Mouse (Mus musculus) ES-E14 (cell line): ENCODE results near the gene Cyp2w1.

Source experiments
- CHD2 ChIP-seq: IDR thresholded peaks from 2 replicates; pipeline ENCODE4 v1.6.1; 2014; ENCODE audit warnings: mild to moderate bottlenecking, low read depth, low read length, inconsistent platforms
- HCFC1 ChIP-seq: IDR thresholded peaks from 2 replicates; pipeline ENCODE4 v1.6.1; 2012; ENCODE audit warnings: low read length, inconsistent platforms, borderline replicate concordance; ENCODE audit not compliant: insufficient read depth
- MAFK ChIP-seq: IDR thresholded peaks from 2 replicates; pipeline ENCODE4 v1.6.1; 2014; ENCODE audit warnings: mild to moderate bottlenecking, low read depth, low read length, inconsistent platforms; ENCODE audit not compliant: insufficient read depth
- ZC3H11A ChIP-seq: IDR thresholded peaks from 2 replicates; pipeline ENCODE4 v1.6.1; 2012; ENCODE audit warnings: low read depth, mild to moderate bottlenecking, inconsistent platforms, low read length, borderline replicate concordance

- TF ChIP-seq HCFC1: no peak
- TF ChIP-seq CHD2: no peak
- no peak for TF ChIP-seq ZC3H11A
- no peak for TF ChIP-seq MAFK
These were observed 49.7 kb downstream of the Cyp2w1 start for GRCm38 (mm10) chr5:139402106-139402505.
